Mouse (Mus musculus) B cell, adult 62 days (primary cell): ENCODE results near the gene 1700016C15Rik. TPM values are rescaled to one million over a fixed set of nuclear protein-coding genes. Genes with fewer than 3 reads are reported as not detected.

Source experiments
- total RNA-seq: library from RNA; stranded (reverse); gene quantifications from 4 replicates; pipeline ENCODE4 v1.2.4, GENCODE M21; 2023

Gene 1700016C15Rik
- total RNA-seq: not detected in 4 replicates

DNA sequence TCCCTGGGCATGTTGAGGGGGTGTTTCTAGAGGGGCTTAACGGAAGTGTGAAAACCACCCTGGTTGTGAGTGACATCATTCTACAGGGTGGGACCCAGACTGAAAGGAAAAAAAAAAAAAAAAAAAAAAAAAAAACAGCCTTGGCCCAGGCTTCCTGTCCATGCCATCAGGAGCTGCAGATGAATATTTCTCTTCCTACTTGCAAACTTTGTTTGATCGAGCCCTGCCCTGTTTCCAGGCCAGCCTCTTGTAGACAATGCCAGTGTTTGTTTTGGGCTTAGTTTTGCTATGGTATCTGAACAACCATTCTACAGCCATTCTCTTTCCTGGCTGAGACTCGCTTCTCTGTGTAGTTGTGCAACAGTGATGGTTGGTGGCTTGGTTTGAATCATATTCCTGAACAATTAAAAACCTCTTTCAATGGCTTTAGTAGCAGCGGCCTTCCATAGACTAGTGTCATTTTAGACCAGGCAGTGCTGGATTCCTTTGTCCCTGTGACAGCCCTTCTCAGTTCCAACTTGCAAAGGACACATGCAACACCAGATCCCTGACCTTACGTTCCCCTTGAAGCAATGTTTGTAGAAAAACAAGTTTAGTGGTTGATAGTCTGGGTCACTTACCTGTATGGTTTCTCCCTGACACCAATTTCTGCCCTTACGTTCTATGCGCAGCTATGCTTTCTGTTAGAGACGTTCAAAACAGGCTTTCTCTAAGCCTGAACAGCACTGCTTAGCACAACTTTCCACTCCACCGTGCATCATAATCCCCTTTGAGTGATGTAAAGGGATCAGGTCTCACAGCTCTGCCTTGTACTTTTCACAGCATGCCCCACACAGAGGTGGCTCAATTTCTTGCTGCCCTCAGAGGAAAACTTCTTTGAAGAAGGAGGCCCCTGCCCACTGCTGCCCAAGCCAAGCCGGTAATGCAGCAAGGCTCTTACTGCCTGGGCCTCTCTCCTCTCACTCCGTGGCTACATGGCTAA, at the start of gene 1700016C15Rik:
Gene 1700016C15Rik, plus strand, starts transcription at position 772 of the 982 bp plus-strand sequence.

DNA sequence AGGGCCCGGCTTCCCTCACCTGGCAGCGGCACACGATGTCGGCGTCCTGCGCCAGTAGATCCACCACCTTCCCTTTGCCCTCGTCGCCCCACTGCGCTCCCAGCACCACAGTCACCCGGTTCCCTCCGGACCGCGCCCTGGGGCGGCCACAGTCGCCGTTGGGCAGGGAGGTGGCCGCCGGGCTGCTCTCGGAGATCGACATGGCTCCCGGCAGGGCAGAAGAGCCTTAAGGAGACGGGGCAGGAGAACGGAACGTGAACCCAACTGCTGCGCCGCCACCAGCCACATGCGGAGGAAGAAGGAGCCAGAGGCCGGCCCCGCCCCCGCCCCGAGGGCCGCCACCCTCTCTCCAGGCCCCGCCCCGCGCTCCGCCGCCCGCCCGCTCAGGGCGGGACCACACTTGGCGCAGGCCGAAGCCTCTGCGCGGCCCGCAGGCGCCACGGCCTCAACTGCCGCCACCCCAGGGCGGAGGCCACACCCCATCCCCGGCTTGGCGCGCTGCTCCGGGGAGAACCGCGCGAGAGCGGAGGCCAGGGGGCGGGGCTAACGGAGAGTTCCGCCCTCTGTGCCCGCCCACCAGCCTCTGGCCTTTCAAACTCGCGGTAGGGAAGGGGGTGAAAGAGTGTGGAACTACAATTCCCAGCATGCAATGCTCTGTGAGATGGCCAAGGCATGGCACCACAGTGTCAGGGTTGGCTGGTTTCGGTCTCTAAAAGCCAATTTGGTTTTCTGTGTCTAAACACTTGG, 66.8 kb downstream of the 1700016C15Rik start, which contains the start of gene Adss:
Gene Adss, minus strand, starts transcription at position 319 of the 747 bp plus-strand sequence.

Other genes starting within 250 kb of the 1700016C15Rik start
- gene Adss, start 66.7 kb downstream of the 1700016C15Rik start, total RNA-seq: 59.8 to 63.2 TPM (median 62.0 TPM) in 4 replicates